Mouse (Mus musculus): ENCODE data around the gene Rasgef1c.

Gene Rasgef1c

GRCm38 (mm10) chr11:49926183-49926582 is 24.5 kb downstream of the Rasgef1c start:
- in situ Hi-C loops (cut with MboI) = no loop called here

- in situ Hi-C loops (cut with MboI) = no loop called here
Observed at GRCm38 (mm10) chr11:49927169-49927568, 25.5 kb downstream of the Rasgef1c start.

- in situ Hi-C loops (cut with MboI) = no loop called here
Observed at GRCm38 (mm10) chr11:49927670-49928069, 26.0 kb downstream of the Rasgef1c start.

GRCm38 (mm10) chr11:49931037-49931625 is 29.5 kb downstream of the Rasgef1c start:
- in situ Hi-C loops (cut with MboI) = no loop called here

- in situ Hi-C loops (cut with MboI) = no loop called here
Observed at GRCm38 (mm10) chr11:49931853-49932252, 30.2 kb downstream of the Rasgef1c start.

GRCm38 (mm10) chr11:49933811-49934210 is 32.2 kb downstream of the Rasgef1c start:
- in situ Hi-C loops (cut with MboI) = no loop called here

GRCm38 (mm10) chr11:49934322-49934721 is 32.7 kb downstream of the Rasgef1c start:
- in situ Hi-C loops (cut with MboI) = no loop called here

GRCm38 (mm10) chr11:49936458-49936857 is 34.8 kb downstream of the Rasgef1c start:
- in situ Hi-C loops (cut with MboI) = no loop called here

GRCm38 (mm10) chr11:49937779-49938178 is 36.1 kb downstream of the Rasgef1c start:
- in situ Hi-C loops (cut with MboI) = no loop called here

GRCm38 (mm10) chr11:49938258-49939164 is 36.9 kb downstream of the Rasgef1c start:
- in situ Hi-C loops (cut with MboI) = no loop called here

GRCm38 (mm10) chr11:49942841-49943240 is 41.2 kb downstream of the Rasgef1c start:
- in situ Hi-C loops (cut with MboI) = no loop called here

- in situ Hi-C loops (cut with MboI) = no loop called here
Observed at GRCm38 (mm10) chr11:49943901-49944300, 42.3 kb downstream of the Rasgef1c start.

GRCm38 (mm10) chr11:49945726-49946125 is 44.1 kb downstream of the Rasgef1c start:
- in situ Hi-C loops (cut with MboI) = no loop called here

- in situ Hi-C loops (cut with MboI) = no loop called here
Observed at GRCm38 (mm10) chr11:49949839-49950238, 48.2 kb downstream of the Rasgef1c start.

- in situ Hi-C loops (cut with MboI) = no loop called here
Observed at GRCm38 (mm10) chr11:49953616-49954015, 52.0 kb downstream of the Rasgef1c start.

- in situ Hi-C loops (cut with MboI) = no loop called here
Observed at GRCm38 (mm10) chr11:49955577-49956261, 54.1 kb downstream of the Rasgef1c start.

- in situ Hi-C loops (cut with MboI) = no loop called here
Observed at GRCm38 (mm10) chr11:49958017-49958416, 56.4 kb downstream of the Rasgef1c start.

GRCm38 (mm10) chr11:49961098-49961740 is 59.6 kb downstream of the Rasgef1c start:
- in situ Hi-C loops (cut with MboI) = no loop called here

- in situ Hi-C loops (cut with MboI) = no loop called here
Observed at GRCm38 (mm10) chr11:49965320-49965719, 63.7 kb downstream of the Rasgef1c start.

GRCm38 (mm10) chr11:49969692-49970091 is 68.1 kb downstream of the Rasgef1c start:
- in situ Hi-C loops (cut with MboI) = no loop called here

GRCm38 (mm10) chr11:49973657-49974340 is 72.2 kb downstream of the Rasgef1c start:
- in situ Hi-C loops (cut with MboI) = no loop called here
